Mouse (Mus musculus): Measurements from ENCODE around the gene Smyd4. TPM values are rescaled to one million over a fixed set of nuclear protein-coding genes. Genes with fewer than 3 reads are reported as not detected.

Gene Smyd4
- polyA plus RNA-seq, 1 experiment from 2014 or later: 4.6 TPM

Small RNAs within 50 kb of the gene (microRNA-seq; reads per million reads assigned to microRNA genes)
- gene Gm47300: not detected

Other genes starting within 250 kb of the Smyd4 start
- 0.44 and 1.0 TPM in 2 replicates for gene Hic1, start 178.9 kb upstream of the Smyd4 start, polyA plus RNA-seq (2015; fragmentation: Nextera tagmentation; extraction: Ambion mirVana)
- 8.7 and 9.6 TPM in 2 replicates for gene Ovca2, start 169.6 kb upstream of the Smyd4 start, polyA plus RNA-seq (2015; fragmentation: Nextera tagmentation; extraction: Ambion mirVana)
- 9.1 and 10.6 TPM in 2 replicates for gene Dph1, start 157.2 kb upstream of the Smyd4 start, polyA plus RNA-seq (2015; fragmentation: Nextera tagmentation; extraction: Ambion mirVana)
- 0.44 and 0.48 TPM in 2 replicates for gene Rtn4rl1, start 154.7 kb upstream of the Smyd4 start, polyA plus RNA-seq (2015; fragmentation: Nextera tagmentation; extraction: Ambion mirVana)
- gene Rpa1, start 109 bp upstream of the Smyd4 start, polyA plus RNA-seq (2015; fragmentation: Nextera tagmentation; extraction: Ambion mirVana): 78.6 and 82.2 TPM in 2 replicates
- gene Serpinf1, start 74.3 kb downstream of the Smyd4 start, polyA plus RNA-seq (2015; fragmentation: Nextera tagmentation; extraction: Ambion mirVana): 363 and 402 TPM in 2 replicates
- gene Serpinf2, start 91.2 kb downstream of the Smyd4 start, polyA plus RNA-seq (2015; fragmentation: Nextera tagmentation; extraction: Ambion mirVana): 753 and 817 TPM in 2 replicates
- 22.6 and 24.9 TPM in 2 replicates for gene Wdr81, start 106.3 kb downstream of the Smyd4 start, polyA plus RNA-seq (2015; fragmentation: Nextera tagmentation; extraction: Ambion mirVana)
- 19.6 and 20.4 TPM in 2 replicates for gene Tlcd2, start 113.3 kb downstream of the Smyd4 start, polyA plus RNA-seq (2015; fragmentation: Nextera tagmentation; extraction: Ambion mirVana)
- 24.1 and 25.3 TPM in 2 replicates for gene Prpf8, start 138.4 kb downstream of the Smyd4 start, polyA plus RNA-seq (2015; fragmentation: Nextera tagmentation; extraction: Ambion mirVana)
- gene Rilp, start 161.7 kb downstream of the Smyd4 start, polyA plus RNA-seq (2015; fragmentation: Nextera tagmentation; extraction: Ambion mirVana): 3.8 and 4.7 TPM in 2 replicates
- 2.5 and 3.4 TPM in 2 replicates for gene Scarf1, start 165.1 kb downstream of the Smyd4 start, polyA plus RNA-seq (2015; fragmentation: Nextera tagmentation; extraction: Ambion mirVana)
- gene Slc43a2, start 183.3 kb downstream of the Smyd4 start, polyA plus RNA-seq (2015; fragmentation: Nextera tagmentation; extraction: Ambion mirVana): 4.4 and 4.5 TPM in 2 replicates
- gene Pitpna, start 239.7 kb downstream of the Smyd4 start, polyA plus RNA-seq (2015; fragmentation: Nextera tagmentation; extraction: Ambion mirVana): 23.8 and 25.4 TPM in 2 replicates